Mouse (Mus musculus) retina, postnatal 7 days (tissue): Measurements from ENCODE around the gene Smo.

ENCODE experiments used
- DNase-seq: peaks from one replicate; pipeline ENCODE4 v3.0.0-alpha.2; 2012; ENCODE audit warnings: low read depth, low spot score

The Smo gene

GRCm38 (mm10) chr6:29775609-29776008 is 40.3 kb downstream of the Smo start:
- DNase-seq: no peak

- no peak for DNase-seq
Observed at GRCm38 (mm10) chr6:29776542-29777237, 41.4 kb downstream of the Smo start.

- no peak for DNase-seq
Observed at GRCm38 (mm10) chr6:29777238-29777555, 41.9 kb downstream of the Smo start.

GRCm38 (mm10) chr6:29780082-29780481 is 44.8 kb downstream of the Smo start:
- no peak for DNase-seq

- DNase-seq: no peak
Observed at GRCm38 (mm10) chr6:29780571-29780970, 45.3 kb downstream of the Smo start.

- no peak for DNase-seq
Observed at GRCm38 (mm10) chr6:29782239-29782638, 46.9 kb downstream of the Smo start.

- no peak for DNase-seq
Observed at GRCm38 (mm10) chr6:29783960-29784359, 48.7 kb downstream of the Smo start.

GRCm38 (mm10) chr6:29784413-29785021 is 49.2 kb downstream of the Smo start:
- no peak for DNase-seq

- DNase-seq: no peak
Observed at GRCm38 (mm10) chr6:29785759-29786158, 50.5 kb downstream of the Smo start.

GRCm38 (mm10) chr6:29788779-29789350 is 53.6 kb downstream of the Smo start:
- no peak for DNase-seq

GRCm38 (mm10) chr6:29790014-29790698 is 54.9 kb downstream of the Smo start:
- no peak for DNase-seq

- DNase-seq: no peak
Observed at GRCm38 (mm10) chr6:29793520-29793919, 58.2 kb downstream of the Smo start.

GRCm38 (mm10) chr6:29794582-29794981 is 59.3 kb downstream of the Smo start:
- DNase-seq: no peak

- no peak for DNase-seq
Observed at GRCm38 (mm10) chr6:29802979-29803378, 67.7 kb downstream of the Smo start.

GRCm38 (mm10) chr6:29804006-29804405 is 68.7 kb downstream of the Smo start:
- DNase-seq: no peak

- no peak for DNase-seq
Observed at GRCm38 (mm10) chr6:29805381-29805780, 70.1 kb downstream of the Smo start.
